Mouse (Mus musculus) lung, postnatal 4 days (tissue): ENCODE measurements around the gene Dab1.

Experiments
- DNase-seq, 2 experiments: peaks; one replicate each; pipeline ENCODE4 v3.0.0; 2021

Dab1 gene

DNA sequence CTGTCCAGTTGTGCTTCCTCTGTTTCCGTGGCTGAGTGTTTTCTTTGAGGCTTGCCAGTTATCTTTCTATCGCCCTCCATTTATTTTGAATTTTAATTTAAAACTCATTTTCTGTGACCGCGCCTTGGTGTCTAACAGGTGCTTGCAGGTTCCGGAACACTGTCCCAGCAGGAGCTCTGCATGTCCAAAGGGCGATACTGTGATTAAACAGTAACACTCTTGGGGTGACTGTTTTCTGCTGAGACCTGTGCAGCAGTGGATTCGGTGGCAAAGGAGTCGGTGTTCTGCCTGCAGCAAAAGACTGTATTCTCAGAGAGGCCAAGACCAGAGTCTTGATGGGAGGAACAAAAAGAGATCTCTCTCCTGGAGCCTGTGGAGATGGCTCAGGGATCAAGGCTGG is 1006.2 kb downstream of the Dab1 start:
- no peak for DNase-seq

DNA sequence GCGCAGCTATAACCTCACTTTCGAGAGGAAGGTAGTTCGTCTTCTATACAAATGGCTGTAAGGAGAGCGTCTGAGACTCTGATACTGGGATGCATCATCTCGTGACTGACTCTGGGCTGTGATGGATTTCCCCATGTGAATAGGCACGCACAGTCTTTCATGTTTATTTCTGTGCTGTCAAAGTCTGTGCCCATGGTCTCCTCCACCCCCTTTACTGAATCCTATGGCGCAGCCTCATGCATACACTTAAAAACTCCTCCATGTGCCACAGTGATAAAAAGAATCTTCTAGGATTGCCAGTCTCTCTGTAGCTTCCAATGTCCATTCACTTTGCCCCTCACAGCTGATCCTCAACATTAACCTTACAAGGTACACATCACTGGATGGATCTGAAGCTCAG is 1009.5 kb downstream of the Dab1 start:
- DNase-seq, result no peak

DNA sequence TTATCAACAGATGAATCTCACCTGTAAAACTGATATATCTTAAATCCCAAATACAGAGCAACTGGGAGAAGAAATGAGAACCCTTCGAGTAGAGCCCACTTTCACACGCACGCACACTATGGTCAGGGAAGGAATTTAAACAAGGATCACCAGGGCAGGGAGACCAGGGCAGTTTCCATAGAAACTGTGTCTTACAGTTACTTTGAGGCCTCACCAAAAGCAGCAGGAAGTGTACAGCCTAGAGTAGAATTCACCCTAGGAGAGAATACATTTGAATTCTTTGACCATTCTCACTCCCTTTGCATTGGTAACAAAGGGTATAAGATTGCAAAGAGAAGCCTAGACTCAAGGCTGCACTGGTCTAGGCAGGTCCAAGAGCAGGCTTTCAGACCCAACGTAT is 1017.9 kb downstream of the Dab1 start:
- no peak for DNase-seq

DNA sequence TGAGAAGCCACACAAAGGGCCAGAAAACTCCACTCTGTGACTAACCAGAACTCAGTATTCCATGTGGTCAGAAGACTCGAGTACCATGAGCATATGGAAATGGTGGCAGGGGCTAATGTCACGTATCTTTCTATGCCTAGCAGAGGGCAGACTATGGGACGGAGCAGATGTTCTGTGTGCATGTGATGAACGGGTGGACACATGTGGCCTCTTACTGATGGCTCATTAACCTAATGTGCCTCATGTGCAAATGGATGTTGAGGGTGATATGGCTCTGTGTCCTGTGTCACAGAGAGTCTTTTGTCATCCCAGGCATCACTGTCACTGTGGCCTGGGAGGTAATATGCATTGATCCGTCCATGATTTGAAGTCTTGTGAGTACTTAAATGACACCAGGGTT is 1021.5 kb downstream of the Dab1 start:
- no peak for DNase-seq

DNA sequence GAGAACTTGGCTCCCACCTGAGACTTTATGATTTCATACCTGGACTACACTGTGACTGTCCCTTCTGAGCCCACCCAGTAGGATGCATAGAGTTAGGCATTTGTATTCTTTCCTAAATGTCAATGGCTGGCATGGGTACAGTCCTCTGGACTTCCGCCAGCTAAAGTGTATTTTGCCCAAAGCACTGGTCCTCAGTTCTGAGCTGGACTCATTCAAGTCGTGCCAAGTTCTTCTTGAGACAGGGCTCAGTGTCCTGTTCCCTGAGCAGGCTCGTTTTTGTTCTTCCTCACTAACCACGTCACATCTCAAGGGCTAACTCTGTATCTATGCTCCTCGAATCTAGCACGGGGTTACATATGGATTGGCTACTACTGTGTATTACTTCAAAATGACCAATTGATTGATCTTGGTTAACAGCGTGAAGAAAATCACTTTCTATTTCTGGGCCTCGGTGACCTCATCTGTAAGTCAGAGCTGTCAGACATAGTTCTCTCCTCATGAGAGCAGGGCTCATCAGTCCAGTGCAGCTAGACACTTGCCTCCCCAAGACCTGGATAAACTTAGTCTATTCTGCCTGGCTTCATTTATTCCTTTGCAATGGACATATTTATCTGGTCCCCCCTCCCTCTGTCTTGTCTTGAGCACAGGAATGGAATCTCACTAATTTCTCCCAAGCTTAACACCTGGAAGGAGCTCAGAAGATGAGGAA is 1023.8 kb downstream of the Dab1 start:
- no peak for DNase-seq

DNA sequence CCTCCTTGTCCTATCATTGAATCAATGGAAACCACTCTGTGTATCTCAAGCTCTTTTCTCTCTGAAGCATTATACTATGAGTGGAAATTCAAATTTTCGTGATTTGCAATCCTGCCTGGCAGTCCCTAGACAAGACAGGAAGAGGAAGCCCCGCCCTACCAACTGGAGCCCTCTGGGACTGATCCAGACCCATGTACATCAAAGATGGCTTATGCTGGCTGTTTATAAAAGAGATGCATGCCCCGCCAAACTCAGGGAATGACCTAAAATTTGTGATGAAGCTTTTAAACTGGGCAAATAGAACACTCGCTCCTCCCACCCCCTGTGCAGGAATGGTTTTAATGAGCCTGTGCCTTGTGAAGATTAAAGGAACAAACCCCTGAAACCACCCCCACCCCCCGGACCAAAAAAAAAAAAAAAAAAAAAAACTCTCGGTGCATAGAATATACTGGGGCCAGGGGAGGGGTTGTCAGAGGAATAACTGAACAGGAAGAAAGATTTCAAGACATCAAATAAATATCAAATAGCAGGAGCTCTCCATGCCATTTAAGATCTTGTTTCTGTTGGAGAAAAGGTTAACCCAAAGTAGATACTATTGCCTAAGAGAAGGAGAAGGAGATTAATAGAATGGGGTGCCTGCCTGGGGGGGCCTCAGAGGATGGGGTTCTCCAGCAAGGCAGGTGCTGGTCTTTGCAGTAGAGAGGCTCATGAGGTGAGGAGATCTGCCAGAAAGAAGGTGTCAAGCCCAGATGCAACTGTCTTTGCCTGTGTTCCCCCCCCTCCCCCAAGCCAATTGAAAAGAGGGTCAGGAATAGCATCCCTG is 1024.6 kb downstream of the Dab1 start:
- DNase-seq, result peak; percentile 43 to 70

DNA sequence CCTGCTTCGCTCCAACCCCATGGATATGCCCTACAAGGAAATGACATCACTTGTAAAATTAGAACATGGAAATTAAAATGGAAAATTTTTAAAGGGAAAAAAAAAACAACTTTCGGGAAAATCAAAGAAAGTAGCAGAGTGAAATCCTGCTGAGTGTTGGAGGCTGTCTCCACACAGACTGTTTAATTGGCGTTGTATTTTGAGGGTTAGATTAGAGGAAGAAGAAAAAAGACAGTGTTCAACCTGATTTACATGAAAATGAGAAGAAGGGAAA is 1025.1 kb downstream of the Dab1 start:
- DNase-seq, result no peak

DNA sequence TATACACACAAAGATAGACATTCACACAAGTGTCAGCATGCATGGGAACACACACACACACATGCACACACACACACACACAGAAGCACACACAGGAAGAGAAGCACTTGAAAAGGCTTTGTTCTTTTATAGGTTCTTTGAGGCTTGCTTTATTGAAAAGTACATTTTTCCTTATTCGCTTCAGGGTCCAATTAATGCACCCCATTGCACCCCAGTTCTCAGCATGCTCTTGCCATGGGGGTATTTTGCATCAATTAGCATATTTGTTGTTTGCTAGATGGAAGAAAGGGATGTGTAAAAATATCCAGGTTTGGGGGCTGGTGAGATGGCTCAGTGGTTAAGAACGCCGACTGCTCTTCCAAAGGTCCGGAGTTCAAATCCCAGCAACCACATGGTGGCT is 1025.7 kb downstream of the Dab1 start:
- no peak for DNase-seq

DNA sequence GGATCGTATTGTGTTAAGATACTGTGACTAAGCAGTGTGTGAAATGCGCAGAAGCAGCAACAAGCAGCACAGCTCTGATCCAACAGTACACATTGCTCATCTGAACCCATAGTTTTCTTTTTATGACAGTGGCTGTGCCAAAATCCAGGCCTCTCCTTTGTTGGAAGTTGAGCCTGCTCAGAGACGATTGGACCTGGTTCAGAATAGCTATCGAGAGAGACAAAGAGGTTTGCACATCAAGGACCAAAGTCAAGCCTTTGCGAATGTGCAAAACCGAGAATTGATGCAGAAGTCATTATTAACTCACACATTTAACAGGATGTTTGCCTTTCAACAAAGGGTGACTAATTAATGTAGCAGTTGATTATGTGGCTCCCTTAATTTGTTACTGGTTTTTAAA is 1032.6 kb downstream of the Dab1 start:
- DNase-seq, result no peak

DNA sequence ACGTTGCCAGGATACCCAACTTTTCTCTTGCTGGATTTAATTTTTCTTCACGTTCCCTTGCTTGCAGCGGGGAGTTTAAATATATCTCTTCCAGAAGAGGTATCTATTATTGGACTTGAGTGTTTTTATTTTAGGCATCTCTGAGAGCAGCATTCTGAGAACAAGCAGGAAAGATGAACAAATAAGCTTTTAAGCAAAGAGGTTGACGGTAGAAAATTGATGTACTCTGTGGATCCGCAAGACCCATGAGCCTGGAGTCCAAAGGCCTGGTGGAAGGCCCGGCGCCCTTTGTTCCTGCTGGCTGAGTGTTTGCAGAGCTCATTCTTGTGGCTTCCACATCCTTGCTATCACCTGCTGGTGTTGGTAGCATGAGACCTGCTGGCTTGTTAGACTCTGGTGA is 1037.6 kb downstream of the Dab1 start:
- no peak for DNase-seq

DNA sequence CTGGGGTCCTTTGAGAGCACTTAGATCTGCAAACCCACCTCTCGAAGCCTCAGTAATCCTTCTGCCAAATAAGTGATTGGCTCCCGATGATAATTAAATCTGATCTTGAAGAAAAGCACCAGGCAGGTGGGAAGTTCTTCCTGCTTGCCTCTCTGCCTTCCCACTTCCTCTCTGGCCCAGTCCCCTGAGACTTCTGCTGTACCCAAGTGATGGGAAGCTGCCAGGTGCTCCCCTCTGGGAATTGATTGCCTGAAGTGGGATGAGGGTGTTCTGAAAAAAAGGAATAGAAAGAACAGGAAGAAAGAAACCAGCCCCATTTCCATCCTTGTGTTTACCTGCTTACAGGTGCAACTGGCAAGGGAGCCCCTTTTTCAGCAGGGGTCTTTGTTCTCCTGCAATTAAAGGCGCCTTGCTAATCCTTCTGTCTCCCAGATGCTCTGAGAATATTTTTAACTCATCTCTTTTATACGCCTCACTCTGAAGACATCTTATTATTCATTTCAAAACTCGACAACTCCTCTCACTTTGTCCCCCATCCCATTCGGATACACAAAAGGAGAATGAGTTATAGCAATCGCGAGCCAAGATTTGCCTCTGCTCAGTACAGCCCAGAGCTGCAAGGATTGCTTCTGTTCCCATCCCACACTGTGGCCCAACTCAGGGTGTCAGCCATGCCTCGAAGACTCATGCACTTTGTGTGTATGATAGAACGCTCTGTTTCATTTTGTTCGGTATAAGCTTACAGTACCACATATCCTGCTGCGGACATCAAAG is 1043.9 kb downstream of the Dab1 start:
- no peak for DNase-seq

DNA sequence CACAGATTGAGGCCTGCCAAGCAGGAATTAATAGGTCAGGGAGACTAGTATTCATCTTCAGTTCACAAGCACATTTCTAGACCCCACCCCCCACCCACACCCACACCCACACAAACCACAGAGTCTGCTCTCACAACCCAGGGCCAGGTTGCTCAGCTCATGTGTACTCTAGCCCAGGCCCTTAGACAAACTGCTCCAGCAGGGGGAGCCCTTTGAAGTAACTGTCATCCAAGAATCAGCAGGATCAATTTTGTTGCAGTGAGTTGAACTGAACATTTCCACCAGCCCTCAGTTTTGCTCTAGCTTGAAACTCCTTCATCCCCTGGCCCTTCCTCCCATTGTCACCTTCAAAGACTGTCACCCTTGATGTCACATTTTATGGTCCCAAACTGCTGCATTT is 1046.4 kb downstream of the Dab1 start:
- DNase-seq, result peak in 1 of 2 experiments; percentile 46

DNA sequence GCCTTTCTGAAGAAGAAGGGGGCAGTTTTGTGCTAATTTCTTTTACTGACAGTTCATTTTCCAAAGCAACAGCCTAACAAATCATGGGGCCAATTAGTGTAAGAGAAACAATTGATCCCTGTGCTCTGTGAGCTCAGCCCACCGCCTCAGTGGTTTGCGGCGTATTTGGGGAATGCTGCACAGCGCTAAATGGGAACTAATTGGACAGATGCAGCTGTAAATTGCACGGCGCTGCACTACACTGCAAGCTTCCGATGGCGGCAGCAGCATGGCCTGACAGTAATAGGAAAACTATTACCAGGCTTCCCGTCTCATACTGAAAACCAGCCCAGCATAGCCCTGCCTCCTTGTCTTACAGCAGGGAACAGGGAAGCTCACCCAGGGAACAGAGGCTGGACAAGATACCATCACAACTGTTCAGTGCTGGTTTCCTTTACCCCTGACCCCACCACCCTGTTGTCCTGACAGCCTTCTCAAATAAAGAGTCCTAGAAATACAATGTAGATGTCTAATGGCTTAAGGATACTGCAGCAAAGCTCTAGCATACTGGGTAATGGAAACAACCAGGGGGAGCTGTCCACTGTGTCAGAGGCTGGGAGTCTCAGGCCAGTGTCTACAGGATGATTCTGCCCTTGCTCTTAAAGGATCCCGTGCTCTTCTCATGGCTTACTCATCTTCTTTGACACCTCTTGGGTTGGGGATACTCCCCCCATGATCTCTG is 1047.8 kb downstream of the Dab1 start:
- no peak for DNase-seq

DNA sequence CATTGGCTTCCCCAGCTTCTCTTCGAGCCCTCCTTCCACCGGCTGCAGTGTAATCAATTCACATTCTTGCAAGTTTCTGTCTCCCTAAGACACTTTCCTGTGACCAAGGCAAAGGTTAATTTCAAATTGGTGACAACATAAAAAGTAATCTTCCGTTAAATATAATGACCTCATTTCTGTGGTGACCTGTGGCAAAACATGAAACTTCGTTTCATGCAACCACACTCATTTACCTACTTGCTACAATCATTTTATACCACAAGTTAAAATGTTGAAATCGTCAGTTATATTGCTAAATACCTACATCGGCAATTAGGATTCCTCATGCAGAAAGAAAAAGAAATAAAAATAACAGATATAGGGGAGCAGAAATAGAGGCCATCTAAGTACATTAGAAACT is 1048.9 kb downstream of the Dab1 start:
- no peak for DNase-seq

DNA sequence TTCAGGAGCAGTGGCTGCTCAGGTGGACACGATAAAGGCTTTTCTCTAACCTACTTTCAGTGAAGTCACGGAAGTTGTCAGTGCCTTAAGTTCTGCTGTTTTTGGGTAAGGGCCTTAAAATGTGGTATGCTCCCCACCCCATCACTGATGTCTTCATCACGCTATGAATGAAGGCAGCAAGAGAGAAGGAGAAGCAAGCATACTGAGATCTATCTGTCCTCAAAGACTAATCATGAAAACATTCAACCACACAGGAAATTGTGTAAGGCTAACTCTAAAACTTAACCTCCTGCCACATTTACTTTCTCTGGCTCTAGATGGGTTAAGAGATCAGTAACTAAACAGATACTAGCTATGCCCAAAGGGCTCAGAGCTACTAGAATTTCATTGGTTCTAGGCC is 1050.2 kb downstream of the Dab1 start:
- no peak for DNase-seq

DNA sequence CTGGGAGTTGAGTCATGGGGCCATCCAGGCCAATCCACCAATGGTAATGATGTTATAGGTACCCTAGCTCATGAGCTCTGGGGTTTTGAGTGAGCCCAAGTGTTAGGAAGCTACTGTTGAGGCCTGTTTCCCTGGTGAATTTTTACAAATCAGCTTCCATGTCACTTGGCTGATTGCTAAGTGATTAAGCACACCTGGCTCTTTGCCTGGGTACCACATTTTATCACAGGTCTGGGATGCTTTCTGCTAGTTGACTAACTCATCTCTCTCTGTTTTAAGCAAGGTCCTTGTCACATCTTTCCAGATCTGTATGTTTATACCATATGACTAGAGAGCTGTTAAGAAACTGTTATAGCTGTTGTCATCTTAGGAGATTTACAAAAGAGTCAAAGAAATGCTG is 1051.6 kb downstream of the Dab1 start:
- no peak for DNase-seq

DNA sequence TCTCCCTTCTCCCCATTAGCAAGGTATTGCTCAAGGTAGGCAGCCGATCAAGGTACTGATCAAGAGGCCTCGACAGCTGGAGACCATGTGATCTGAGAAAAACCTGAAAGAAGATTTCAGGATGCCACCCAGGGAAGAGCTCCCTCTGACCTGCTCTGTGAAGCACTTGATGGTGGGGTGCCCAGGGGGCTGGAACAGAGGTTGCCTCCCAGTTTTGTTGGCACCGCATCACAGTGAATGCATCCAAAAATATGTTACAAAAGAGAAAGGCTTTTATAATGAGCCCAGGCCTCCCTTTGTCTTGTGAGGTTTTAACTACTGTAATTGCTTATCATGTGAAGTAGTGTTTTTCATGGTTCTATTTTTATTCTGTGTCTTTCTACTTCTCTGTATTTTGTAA is 1054.2 kb downstream of the Dab1 start:
- DNase-seq, result no peak

DNA sequence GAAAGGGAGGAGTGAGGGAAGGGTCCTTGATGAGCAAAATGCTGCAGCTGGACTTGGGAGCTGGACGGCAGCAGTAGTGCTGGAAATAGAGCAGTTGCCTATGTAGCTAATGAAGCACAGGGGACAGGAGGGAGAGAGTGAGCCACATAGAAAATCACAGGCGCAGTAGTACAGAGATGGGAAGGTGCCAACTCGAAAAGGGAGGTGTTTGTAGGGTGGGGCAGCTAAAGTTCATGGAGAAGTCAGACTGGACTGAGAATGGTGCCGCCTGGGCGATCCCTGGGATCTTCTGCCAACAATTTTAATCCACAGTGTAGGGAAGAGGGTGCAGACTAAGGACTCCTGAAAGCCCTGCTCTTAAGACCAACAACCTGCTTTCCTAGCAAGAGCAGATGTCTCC is 1055.5 kb downstream of the Dab1 start:
- no peak for DNase-seq

DNA sequence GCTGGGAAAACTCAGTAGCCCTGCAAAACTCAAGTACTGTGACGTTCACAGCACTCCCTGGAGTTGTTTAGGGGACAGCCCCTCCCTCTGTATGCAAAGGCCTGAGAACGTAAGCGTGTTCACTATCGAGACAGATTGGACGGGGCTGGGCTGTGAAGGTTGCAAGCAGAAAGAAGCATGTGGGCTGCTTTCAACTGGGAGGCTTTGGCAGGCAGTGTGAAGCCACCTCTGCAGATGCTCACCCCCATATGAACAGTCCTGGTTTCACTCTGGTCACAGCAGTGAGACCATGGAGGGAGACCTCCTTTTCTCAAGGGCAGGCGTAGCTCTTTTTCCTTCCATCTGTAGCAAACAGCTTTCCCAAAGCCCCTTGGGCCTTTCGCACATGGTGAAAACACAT is 1059.1 kb downstream of the Dab1 start:
- no peak for DNase-seq

DNA sequence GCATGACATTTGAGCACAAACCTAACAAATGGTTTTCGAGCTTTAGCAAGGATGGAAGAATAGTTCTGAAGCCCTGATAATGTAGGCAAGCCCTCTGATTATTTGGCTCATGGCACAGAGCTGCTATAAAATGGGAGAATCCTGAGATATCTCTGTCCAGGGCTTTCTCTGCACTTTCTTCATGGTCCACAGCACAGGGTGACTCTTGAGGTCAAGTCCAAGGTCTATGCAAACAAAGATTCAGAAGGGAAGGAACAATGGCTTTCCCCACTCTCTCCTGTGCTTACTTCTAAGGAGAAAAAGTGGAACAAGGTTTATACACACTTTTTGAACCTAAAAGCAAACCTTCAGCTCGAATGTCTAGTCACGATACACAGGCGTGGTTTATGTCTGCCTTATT is 1061.3 kb downstream of the Dab1 start:
- DNase-seq, result no peak

DNA sequence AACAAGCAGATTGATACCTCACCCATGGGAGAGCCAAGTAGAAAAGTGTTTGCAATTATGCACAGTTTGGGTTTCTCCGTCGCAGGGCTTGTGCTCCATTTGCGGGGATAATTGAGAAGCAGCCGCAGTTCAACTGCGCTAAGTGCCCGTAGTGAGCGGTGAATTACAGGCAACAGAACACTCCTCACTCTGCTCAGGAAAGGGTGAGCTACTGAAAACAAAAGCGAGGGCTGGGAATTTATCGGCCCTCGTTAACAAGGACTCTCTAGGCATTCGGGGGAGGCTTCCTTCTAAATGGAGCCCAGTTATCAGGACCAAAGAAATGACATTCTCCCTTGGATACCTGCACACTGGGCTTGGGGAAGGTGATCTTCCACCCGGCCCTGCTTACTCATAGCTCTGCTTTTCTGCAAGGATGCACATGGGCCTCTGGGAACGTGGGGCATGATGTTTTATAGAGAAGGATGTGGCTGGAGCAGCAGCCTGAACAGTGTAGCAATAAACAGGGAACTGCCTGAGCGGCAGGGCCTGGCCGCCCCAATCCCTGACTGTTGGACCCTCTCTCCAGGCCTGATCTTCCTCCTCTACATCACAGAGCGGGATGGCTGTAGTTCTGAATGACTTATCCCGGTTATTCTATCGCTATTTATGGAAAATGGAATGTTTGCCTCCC is 1067.1 kb downstream of the Dab1 start:
- DNase-seq, result no peak

DNA sequence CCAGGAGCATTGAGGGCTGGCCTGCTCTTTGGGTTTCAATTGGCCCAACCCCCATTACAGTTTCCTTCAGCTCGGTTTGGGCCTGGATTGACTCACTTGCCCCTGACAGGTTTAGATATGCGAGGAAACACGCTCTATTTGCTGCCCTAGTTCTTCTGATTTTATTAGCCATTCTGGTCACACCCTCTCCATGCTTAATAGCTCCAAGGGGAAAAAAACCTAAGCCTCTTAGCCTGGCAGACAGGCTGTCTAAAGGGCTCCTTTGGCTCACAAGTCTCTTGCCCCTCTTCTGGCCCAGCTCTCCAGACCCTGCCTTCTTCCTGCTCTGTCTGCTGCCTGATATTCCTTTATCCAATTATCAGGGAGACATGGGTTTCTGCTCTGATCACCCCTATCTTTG is 1069.9 kb downstream of the Dab1 start:
- no peak for DNase-seq

DNA sequence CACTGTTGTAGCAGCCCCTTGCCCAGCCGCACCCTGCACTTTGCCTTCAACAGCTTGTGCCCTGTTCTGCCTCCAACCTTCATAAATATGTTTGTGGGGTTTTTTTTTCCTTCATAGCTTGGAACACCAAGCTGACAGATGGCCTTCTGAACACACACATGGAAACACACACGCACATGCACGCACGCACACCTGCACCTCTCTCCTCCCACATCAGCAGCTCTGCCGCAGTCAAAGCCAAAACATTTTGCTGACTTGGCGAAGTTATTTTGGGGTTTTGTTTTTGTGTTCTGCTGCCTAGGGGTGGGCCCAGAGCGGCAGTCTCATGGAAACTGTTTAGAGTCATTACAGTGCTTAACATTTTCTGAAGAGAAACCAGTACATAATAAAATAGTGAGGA is 1071.9 kb downstream of the Dab1 start:
- DNase-seq, result no peak
